Mouse (Mus musculus) olfactory bulb, adult 2 months (tissue): ENCODE results near the gene Mettl17. TPM values are rescaled to one million over a fixed set of nuclear protein-coding genes. Genes with fewer than 3 reads are reported as not detected.
"Not testable (repeated sequence)": the region's sequence is repeated elsewhere in the genome, so short reads cannot be mapped to it uniquely, and the experiment has no call there.

ENCODE experiments used
- H3K27ac ChIP-seq: fragments of 200-500 bp; 2 replicates; pipeline ENCODE4 v1.5.1; 2012; ENCODE audit warnings: low read depth, low read length; ENCODE audit not compliant: insufficient read depth
- H3K4me1 ChIP-seq: fragments of 200-500 bp; 2 replicates; pipeline ENCODE4 v1.6.1; 2012; ENCODE audit warnings: low read length; ENCODE audit not compliant: control insufficient read depth, insufficient read depth
- H3K4me3 ChIP-seq: fragments of 200-500 bp; 2 replicates; pipeline ENCODE4 v1.5.1; 2012; ENCODE audit warnings: mild to moderate bottlenecking, low read depth, low read length, moderate library complexity; ENCODE audit not compliant: insufficient read depth
- CTCF ChIP-seq: fragments of 200-500 bp; IDR thresholded peaks from 2 replicates; pipeline ENCODE4 v1.5.1; 2012; ENCODE audit warnings: low read depth, mild to moderate bottlenecking, low read length, moderate library complexity; ENCODE audit not compliant: insufficient read depth
- POLR2A ChIP-seq: fragments of 200-500 bp; IDR thresholded peaks from 2 replicates; pipeline ENCODE4 v1.6.1; 2012; ENCODE audit warnings: mild to moderate bottlenecking, low read depth, low read length, moderate library complexity; ENCODE audit not compliant: insufficient read depth
- WGBS: fragments of 180-500 bp; shearing (Covaris S2); methylation state at CpG from one replicate; pipeline ENCODE4 v1.1.7; 2018; 5-methylcytosine and 5-hydroxymethylcytosine counted together
- polyA plus RNA-seq: library from polyadenylated mRNA; stranded (reverse); fragments of >200 nt; gene quantifications from 2 replicates; pipeline ENCODE4 v1.2.4, GENCODE M21; 2012; ENCODE audit warnings: low replicate concordance; ENCODE audit not compliant: missing spikeins, insufficient read depth, insufficient read length

Mettl17 gene
- polyA plus RNA-seq, 1 experiment, result not detected

- peaks cover 20% of the 10 kb centered on the region for H3K4me1 ChIP-seq
- WGBS, result 35% methylated on average over 16 of the region's 16 CpGs
- H3K4me3 ChIP-seq, result no peak overlapping the region
- TF ChIP-seq CTCF (no peak), POLR2A (no peak)
- H3K27ac ChIP-seq, result 0 out of 2 replicates have a peak overlapping the region, but pooled peaks have one; percentile 2
Measured at GRCm38 (mm10) chr14:51921759-51922570, 37.3 kb downstream of the Mettl17 start.

GRCm38 (mm10) chr14:51922571-51922865, 37.9 kb downstream of the Mettl17 start, which contains the start of gene Rnase13:
Gene Rnase13 (minus strand): TSS chr14:51922773.
- Histone ChIP-seq H3K27ac (0 out of 2 replicates have a peak within 1 kb of the TSS, but pooled peaks have one; percentile 11), H3K4me1 (peaks cover 20% of the 10 kb centered on the region), H3K4me3 (no peak within 1 kb of the TSS)
- 52% methylated on average over 7 of the region's 7 CpGs for WGBS
- TF ChIP-seq POLR2A (no peak), CTCF (no peak)

- no peak for TF ChIP-seq POLR2A
- TF ChIP-seq CTCF, result no peak
- 0 out of 2 replicates have a peak overlapping the region, but pooled peaks have one; percentile 11 for H3K27ac ChIP-seq
- no peak overlapping the region for H3K4me3 ChIP-seq
- peaks cover 20% of the 10 kb centered on the region for H3K4me1 ChIP-seq
- 76% methylated on average over 2 of the region's 2 CpGs for WGBS
Measured at GRCm38 (mm10) chr14:51922910-51923309, 38.3 kb downstream of the Mettl17 start.

GRCm38 (mm10) chr14:51923492-51923891, 38.9 kb downstream of the Mettl17 start:
- H3K27ac ChIP-seq, result no peak overlapping the region
- 84% methylated on average over 4 of the region's 4 CpGs for WGBS

GRCm38 (mm10) chr14:51926930-51927329, 42.3 kb downstream of the Mettl17 start:
- H3K27ac ChIP-seq, H3K4me3 ChIP-seq: not testable (repeated sequence)
- H3K4me1 ChIP-seq, result peaks cover 21% of the 10 kb centered on the region
- 96% methylated on average over 11 of the region's 11 CpGs for WGBS

More at GRCm38 (mm10) chr14:51923492-51923891, 38.9 kb downstream of the Mettl17 start:
- Histone ChIP-seq H3K4me3 (no peak overlapping the region), H3K4me1 (peaks cover 20% of the 10 kb centered on the region)
- TF ChIP-seq POLR2A (no peak), CTCF (no peak)

- Histone ChIP-seq H3K4me1 (peaks cover 7% of the 10 kb centered on the region; the same call in 1 of the 2 replicates), H3K27ac (peak overlapping the region; percentile 29), H3K4me3 (no peak overlapping the region)
- TF ChIP-seq POLR2A, result no peak
- TF ChIP-seq CTCF, result no peak
- WGBS, result 33% methylated on average over 8 of the region's 8 CpGs
Measured at GRCm38 (mm10) chr14:51929309-51929943, 44.8 kb downstream of the Mettl17 start.

- peaks cover 7% of the 10 kb centered on the region; the same call in 1 of the 2 replicates for H3K4me1 ChIP-seq
- WGBS, result 36% methylated on average over 9 of the region's 9 CpGs
- TF ChIP-seq CTCF (no peak), POLR2A (no peak)
- H3K4me3 ChIP-seq, result no peak overlapping the region
- H3K27ac ChIP-seq, result peak overlapping the region; percentile 10
Measured at GRCm38 (mm10) chr14:51929968-51930367, 45.3 kb downstream of the Mettl17 start.

GRCm38 (mm10) chr14:51930824-51931223, 46.2 kb downstream of the Mettl17 start:
- no peak for TF ChIP-seq POLR2A
- no peak for TF ChIP-seq CTCF
- peaks cover 7% of the 10 kb centered on the region; the same call in 1 of the 2 replicates for H3K4me1 ChIP-seq
- no peak overlapping the region for H3K27ac ChIP-seq
- no peak overlapping the region for H3K4me3 ChIP-seq
- 27% methylated on average over 5 of the region's 5 CpGs for WGBS
